Mouse (Mus musculus): ENCODE data around the gene Fat3. TPM values are rescaled to one million over a fixed set of nuclear protein-coding genes. Genes with fewer than 3 reads are reported as not detected.

The Fat3 gene
- total RNA-seq (2021), result 10 to 100 TPM; 39.2 to 43.5 TPM
- long read RNA-seq, partial matches to known transcripts, result 0 of 4 reads
- long read RNA-seq, other reads (novel, unspliced or antisense), result 4 of 4 reads

DNA sequence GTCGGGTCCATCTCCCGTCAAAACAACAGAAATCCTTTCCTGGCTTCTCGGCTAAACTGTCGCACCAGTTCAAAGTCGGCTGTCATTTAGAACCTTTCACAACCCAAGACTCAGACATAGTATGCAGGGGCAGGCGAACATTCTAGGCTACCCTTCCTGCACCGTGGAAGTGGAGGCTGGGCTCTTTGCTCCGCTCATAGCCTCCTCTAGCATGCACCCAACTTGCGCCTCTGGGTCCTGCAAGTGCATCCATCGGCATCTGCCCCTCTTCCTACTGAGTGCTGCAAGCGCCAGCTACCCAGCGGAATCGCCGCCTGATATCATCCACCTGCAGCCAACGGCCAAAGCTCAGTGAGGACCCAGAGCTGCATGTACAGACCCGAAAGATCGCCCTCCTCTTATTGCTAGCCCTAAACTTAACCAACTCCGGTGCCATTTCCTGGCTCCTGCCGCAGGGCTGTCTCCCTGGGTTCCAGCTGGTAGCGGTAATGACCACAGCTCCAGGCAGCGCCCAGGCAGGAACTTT lies at the start of gene Fat3:
Fat3 (minus strand) TSS at position 100 of the 526 bp plus-strand sequence.
- DNase-seq (ENCODE audit: low spot score in 2 of 2), result peak; percentile 42 to 58

DNA sequence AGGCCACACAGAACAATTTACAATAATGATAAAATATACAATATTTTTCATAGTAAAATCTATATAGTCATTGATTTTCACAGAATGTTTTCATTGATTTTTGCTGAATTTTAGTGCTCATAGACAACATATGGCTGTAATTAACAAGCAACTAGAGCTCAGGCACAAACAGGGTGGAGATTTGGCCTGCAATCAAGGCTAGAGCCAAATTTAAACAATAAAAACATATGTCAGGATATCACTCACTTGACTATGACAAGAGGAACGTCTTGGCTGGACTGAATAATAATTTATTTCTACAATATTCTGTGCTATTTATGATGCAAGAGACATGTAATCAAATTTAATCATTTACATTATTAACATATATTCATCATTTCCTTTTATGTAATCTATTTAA lies 31.8 kb upstream of the Fat3 start:
- DNase-seq (ENCODE audit: low spot score in 2 of 2), result no peak

DNA sequence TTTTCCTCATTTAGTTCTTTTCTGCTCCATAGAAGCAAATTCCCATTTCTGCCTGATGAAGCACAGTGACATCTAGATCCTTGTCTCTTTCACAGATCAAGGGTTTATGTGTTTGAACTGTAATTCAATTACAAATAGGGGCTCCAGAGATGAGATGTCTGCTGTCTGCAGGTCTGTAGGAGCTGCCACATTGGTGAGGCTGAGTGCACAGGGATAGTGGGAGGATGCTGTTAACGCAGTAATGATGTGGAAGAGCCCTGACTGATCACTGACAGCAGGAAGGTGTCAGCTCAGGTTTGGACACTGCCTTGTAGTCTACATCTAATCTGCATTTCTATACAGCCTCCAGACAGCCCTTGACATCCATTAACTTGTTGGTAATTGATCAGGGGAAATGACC lies 16.5 kb upstream of the Fat3 start:
- no peak for DNase-seq (ENCODE audit: low spot score in 2 of 2)

DNA sequence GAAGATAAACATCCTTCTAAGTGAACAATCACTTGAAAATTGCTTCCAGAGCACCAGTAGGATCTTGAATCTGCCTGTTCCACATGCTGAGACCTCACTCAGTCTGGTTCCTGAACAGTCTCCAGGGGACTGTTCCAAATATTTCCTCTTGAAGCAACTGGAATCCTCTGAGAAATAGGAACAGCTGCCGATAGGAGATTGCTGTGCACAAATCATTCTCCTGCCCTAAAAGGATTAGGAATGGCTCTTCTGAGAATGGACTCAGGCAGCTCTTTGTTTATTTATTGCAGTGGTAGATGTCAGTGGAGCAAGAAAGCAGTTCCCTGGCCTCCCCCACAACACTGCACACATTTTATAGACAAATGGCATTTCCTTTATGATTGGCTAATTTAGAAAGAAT lies 10.9 kb upstream of the Fat3 start:
- DNase-seq (ENCODE audit: low spot score in 2 of 2), result no peak

DNA sequence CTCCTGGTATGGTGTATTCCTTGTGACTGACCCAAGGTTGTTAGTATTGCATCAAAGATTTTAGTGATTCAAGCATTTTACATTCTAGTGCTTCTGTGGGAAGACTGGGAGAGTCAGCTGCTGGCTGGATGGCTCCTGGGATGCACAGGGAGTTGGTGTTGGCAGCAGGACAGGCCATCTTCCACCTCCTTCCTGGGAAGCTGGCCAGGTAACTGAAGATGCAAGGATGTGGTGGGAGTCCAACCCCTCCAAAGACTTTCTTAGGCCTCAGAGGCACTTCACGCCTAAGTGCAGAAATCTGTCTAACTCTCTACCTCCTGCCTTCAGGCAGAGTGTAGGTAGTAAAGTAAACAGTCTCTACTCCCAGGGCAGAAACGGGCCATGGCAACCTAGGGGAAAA lies 2.7 kb upstream of the Fat3 start:
- DNase-seq (ENCODE audit: low spot score in 2 of 2), result no peak

DNA sequence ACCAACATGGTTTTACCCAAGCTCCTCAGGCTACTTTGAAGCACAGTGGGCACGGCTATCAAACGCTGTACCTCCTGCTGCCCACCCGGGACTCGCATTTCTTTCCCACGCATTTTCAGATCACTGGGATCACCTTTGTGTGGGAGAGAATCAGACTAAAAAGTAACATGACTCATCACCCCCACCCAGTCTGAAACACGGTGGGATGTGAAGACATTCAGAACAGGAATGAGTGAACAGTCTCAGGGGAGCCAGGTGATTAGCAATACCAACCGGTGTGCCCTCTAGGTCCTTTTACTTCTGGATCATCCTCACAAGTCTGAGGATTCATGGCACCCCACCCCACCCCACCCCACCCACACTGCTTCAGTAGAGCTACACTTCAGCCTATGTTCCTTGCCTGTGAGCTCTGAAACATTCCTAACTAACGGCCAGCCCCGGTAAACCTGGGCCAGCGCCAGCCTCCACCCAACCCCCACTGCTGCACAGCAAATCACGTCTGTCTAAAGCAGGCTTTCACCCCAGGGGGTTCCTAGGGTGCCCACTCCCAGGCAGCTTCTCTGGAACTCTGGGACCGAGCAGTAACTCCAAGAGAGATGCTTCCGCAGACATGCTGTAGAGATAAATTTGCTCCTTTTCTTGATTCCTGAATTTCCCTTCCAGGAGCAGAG lies 1.7 kb upstream of the Fat3 start:
- DNase-seq (ENCODE audit: low spot score in 2 of 2), result peak in 1 of 2 experiments; percentile 27

DNA sequence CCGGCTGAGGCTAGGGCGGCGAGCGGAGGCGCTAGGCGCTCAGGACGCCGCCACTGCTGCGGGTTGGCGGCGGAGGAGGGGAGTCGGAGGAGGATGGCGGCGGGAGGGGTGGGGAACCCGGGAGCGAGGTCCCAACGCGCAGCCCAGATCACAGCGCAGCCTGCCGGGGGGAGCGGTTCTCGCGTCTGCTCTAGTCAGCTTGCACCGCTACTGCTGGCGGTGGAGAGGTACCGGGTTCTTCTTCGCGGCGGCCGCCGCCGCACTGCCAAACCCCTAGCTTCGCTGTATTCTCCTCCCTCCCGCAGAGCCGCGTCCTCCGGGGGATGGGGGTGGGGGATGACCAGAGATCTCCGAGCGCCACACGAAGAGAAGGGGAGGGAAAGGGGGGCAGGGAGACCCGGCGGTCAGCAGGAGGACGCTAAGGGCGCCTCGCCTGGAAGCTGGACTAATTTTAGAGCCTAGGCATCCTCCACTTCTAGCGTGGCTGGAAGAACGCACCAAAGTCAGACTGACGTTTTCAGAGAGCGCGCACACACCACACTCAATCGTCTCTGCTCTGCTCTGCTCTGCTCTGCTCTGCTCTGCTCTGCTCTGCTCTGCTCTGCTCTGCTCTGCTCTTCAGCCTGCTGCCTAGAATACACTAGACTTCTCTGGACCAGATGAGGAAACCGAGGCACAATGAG lies 1.0 kb upstream of the Fat3 start:
- DNase-seq (ENCODE audit: low spot score in 2 of 2), result peak; percentile 77 to 86

DNA sequence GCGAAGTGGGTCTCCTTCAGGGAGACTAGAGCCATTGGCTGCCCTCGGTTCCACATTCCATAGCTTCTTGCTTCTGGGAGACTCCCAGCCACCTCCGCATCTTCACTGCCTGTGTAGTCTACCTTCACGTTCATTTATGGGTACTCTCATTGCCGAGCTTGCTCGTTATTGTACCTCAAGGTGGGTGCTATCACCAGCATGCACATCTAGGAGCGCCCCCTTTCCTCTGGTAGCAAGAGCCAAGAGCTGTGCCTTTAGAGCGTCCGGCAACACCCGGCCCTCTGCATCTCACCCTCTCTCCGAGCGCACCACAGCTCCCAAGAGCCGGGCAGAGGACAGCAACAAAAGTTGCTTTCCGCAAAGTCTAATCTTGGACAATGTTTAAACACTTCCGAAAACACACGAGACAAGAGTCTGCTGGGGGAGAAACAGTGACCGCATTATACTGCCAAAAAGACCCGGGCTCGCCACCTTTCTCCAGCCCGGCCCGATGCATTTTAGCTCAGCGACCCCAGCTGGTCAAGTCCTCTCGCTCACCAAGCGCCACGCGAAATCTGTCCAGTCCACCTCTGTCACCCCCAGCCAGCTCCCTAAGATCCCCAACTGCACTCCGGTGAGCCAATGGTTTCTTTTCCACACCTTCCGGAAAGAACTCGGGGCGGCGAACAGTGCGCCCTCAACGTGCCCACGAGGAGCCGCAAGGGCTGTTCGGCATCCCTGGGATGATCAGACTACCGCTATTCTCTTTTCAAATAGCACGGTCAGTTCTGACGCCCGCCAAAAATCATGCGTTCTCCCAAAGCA lies 501 bp downstream of the Fat3 start:
- peak; percentile 63 to 73 for DNase-seq (ENCODE audit: low spot score in 2 of 2)

DNA sequence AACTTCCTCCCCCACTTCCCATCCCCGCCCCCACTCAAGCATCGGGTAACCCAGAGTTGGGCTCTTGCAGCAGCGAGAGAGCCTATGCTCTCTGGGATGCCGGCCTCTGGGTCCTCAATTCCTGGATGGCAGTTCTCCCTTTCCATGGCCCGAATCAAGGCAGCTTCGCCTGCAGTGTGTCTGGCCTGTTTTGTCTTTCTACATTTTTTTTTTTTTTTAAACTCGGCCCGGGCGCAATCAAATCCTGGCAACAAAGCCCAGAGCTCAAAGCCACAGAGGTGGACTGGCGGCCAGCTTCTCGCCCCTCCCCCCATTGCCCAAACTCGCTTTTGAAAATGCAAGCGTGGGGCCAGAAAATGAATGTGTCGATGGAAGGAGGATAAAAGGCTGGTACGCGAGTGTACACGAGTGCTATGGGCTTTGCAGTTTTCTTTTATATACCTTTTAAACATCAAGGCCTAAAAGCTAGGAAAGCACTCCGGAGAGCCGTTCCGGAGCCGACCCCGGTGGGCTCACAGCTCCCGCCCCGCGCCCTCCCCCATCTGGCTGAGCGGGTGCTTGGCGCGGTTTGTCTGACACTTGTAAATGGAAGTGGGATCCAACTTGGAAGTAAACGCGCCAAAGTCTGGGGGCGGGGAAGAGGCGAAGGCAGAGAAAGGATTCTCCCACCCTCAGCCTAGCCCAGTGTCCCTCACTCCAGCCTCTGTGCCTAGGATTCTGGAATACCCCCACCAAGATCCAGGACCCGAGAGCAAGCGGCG lies 1.3 kb downstream of the Fat3 start:
- DNase-seq (ENCODE audit: low spot score in 2 of 2), result peak; percentile 69 to 81

DNA sequence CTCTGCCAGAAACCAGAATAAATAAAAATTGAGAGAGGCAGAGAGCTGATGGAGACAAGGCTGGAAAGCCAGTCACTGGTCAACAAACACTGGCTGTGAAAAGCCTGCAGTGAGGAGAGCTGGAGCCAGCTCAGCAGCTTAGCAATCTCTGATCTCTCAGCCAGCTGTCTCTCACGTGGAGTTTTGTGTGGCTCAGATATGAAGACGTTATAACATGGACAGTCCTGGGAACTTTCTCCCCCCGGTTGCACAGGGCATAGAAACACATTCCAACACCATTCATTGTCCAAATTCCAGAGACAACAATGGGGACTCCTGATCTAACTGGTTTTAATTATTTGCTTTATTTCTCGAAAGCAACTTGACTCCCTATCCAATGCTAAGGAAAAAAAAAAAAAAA lies 2.2 kb downstream of the Fat3 start:
- peak in 1 of 2 experiments; percentile 20 for DNase-seq (ENCODE audit: low spot score in 2 of 2)

DNA sequence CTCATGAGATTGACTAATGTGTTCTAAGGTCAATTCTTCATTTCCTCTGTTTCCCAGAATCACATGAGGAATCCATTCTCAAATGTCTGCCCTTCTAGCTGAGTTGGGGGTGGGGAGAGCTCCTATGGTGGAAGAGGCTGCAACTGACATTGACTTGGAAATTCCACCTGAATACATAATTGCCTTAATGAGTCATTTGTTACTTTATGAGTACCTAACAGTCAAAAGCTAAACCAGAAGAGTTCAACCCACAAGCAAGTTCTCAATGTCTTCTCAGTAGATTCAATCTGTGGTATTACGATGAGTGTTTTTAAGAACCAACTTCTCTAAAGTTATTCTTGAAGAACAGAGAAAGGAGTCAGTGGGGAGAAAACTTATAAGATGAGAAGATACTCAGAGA lies 3.7 kb downstream of the Fat3 start:
- no peak for DNase-seq (ENCODE audit: low spot score in 2 of 2)

DNA sequence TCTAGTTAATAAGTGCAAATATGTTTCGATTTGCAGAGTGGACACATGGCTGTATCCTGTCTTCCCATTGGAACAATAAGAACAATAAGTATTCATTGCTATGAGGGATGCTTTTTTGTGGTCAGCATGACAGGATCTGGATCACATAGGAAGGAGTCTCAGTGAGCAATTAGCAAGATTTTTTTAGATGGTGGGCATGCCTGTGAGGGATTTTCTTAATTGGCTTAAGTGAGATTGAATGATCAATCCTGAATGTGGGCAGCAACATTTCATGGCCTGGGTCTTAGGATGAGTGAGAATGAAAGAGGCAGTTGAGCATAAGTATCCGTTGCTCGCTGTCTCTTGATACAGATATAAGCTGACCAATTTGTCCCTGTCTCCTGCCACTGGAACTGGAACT lies 4.8 kb downstream of the Fat3 start:
- DNase-seq (ENCODE audit: low spot score in 2 of 2), result no peak

DNA sequence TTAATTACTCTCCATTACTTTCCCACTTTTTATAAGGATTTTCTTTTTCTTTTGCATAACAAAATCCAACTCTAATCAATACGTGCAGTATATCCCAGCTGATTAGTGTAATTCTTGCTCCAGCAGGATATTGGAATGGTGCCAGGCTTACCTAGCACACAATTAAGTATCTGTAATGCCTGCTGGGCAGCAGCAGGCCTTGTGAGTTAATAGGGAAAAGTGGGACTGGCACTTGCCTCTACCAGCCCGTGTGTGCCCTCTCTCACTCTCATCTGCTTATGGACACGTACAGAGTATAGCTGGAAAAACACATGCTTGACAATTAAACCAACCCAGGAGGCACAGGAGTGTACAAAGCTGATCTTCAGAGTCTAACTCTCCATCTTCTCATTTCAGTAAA lies 11.4 kb downstream of the Fat3 start:
- DNase-seq (ENCODE audit: low spot score in 2 of 2), result no peak

DNA sequence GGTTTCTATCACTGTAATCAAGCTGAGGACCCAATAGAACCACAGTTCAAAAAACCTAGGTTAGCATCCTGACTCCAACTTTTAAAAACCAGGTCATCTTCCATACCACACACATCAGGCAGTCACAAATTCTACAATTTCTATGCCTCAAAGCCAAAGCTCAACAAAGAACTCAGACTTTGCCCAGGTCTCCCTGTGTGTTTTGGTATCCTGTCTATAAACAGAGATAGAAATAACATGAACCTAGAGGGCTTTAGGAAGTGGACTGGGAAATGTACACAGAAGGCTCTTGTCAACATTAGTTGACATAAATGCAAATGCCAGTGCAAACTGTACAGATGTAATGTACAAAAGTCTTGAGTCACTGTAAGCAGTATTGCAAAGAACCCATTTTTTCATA lies 13.5 kb downstream of the Fat3 start:
- DNase-seq (ENCODE audit: low spot score in 2 of 2), result no peak

DNA sequence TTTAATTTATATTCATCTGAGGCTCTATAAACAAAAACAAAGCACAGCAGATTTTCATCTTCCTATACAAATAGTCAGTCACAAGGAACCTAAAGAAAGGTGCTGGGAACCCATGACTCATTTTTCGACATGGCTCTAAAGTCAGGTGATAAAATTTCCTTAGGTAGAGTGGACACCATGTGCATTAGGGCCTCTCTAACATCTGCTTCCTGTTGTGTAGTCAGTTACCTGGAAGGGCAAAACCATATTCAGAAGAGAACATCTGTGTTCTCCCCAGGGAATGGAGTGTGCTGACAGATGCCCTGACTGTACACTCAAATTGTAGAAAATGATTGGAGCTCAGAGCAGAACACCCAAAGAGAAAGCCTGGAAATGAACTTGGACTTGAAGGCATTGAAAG lies 14.9 kb downstream of the Fat3 start:
- no peak for DNase-seq (ENCODE audit: low spot score in 2 of 2)

DNA sequence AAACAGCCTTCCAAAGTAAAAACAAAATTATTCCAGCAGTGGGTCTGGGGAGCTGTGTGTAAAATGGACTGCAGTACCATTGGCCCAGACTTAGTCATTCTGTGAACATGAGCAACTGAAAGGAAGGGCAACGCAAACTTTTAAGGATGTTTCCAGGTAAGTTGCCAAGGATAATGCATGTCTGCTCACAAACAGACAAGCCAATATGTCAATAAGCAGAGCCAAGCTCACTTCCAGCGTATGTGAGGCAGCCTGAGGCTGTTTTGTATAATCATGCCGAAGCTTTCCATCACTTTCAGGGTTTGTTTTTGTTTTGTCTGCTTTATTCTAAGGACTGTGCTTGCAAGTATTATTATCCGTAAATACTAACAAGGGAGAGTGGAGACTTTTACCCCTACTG lies 15.9 kb downstream of the Fat3 start:
- DNase-seq (ENCODE audit: low spot score in 2 of 2), result no peak

DNA sequence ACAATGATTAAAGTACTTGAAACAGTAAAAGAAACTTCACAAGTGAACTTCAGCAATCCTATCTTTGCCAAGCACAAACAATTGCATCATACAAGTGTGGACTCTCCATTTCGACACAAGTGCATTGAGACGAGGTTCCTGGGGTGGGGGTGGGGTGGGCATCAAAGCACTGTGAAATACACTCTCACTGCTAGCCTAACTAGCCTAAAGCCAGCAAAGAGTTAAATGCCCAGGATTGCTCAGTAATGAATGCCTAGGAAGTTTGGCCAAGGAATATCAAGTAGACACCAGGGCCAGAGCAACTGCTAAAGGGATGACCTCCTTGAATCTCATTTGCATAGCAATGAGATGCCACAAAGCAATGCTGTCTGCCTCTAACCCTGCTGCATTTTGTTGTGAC lies 16.3 kb downstream of the Fat3 start:
- no peak for DNase-seq (ENCODE audit: low spot score in 2 of 2)

DNA sequence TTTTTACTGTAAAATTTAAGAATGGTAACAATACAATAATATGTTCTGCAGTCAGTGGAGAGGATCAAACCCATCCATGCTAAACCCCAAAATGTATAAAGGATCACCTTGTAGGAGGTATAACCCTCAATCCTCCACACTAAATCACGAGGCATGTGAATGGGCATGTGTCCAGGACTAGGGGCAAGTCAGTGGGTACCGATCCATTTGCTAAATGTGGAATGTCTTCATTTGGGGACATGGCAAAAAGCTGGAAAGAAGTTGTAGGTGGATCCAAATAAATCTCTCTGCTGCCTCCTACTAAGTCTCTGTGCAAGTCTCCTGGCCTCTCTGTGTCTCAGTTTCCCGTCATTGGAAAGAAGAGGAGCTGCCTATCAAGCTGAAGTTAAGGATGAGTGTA lies 39.6 kb downstream of the Fat3 start:
- DNase-seq (ENCODE audit: low spot score in 2 of 2), result no peak

DNA sequence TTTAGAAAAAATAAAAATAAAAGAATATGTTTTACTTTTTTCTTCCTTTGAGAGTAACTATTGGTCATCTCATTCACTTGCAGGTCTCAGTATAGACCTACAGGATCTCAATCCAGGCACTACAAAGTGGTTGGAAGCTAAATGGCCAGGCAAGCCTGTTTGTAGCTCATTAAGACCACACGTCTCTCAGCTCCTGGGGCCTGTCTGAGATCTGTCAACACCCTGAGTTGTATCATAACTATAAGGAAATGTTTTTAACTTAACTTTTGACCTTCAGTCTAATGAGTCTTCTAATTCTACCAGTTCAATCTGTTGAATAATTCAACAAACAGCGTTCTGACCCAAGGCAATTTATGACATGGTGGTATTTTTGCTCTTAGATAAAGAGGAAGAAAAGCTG lies 40.5 kb downstream of the Fat3 start:
- no peak for DNase-seq (ENCODE audit: low spot score in 2 of 2)

DNA sequence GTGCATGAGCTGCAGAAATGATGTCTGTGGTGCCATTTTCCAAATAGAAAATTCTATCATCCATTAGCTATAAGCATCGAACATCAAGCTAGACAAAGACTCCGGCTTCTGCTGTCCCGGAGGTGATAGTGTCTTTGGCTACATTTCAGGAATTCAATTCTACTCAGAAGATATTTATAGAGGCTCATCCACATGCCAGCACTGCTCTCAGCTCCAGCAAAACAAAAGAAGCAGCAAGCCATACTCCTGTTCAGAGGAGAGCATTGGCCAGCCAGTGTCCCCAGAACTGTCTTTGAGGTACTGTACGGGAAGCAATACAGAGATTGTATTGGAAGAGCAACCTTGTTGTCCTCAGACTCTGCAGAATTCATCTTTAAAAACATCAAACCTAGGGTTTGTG lies 59.2 kb downstream of the Fat3 start:
- DNase-seq (ENCODE audit: low spot score in 2 of 2), result no peak

DNA sequence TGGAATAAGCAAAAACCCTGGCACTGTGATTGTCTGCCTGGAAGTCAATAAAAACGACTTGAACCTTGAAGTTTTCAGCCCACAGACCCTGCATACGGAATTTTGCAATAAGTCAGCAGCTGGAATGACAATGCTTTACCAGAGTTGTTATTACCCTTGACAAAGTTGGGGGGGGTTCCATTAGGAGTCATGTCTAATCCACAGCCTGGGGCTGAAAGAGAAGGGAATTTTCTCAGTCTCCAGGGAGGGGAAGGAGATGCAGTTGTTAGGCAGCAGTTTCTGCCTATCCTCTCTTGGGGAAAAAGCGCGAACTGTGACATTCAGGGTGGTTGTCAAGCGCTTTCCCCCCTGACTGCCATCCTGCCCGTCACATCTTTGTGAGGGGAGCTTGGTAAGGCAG lies 60.4 kb downstream of the Fat3 start:
- DNase-seq (ENCODE audit: low spot score in 2 of 2), result no peak

Measured in layer of hippocampus, postnatal 10 days (tissue).